Mouse (Mus musculus) embryonic fibroblast, embryonic 13.5 days (primary cell): ENCODE measurements around the gene Clspn.
"Not testable (repeated sequence)": the region's sequence is repeated elsewhere in the genome, so short reads cannot be mapped to it uniquely, and the experiment has no call there.

ENCODE experiments used
- CTCF ChIP-seq: IDR thresholded peaks from 2 replicates; pipeline ENCODE4 v1.5.1; 2011; ENCODE audit warnings: mild to moderate bottlenecking, control low read depth, low read length, moderate library complexity, borderline replicate concordance; ENCODE audit not compliant: insufficient read depth
- POLR2A ChIP-seq: IDR thresholded peaks from 2 replicates; pipeline ENCODE4 v1.6.1; 2011; ENCODE audit warnings: low read depth, mild to moderate bottlenecking, control low read depth, low read length, moderate library complexity

GRCm38 (mm10) chr4:126535631-126536030, 21.1 kb upstream of the Clspn start:
- TF ChIP-seq CTCF, POLR2A: not testable (repeated sequence)
